Mouse (Mus musculus) embryonic facial prominence, embryonic 13.5 days (tissue): Measurements from ENCODE around the gene Wasf3. TPM values are rescaled to one million over a fixed set of nuclear protein-coding genes. Genes with fewer than 3 reads are reported as not detected.

Experiments used
- ATAC-seq: fragments of 200-750 bp; cut with Nextera tagmentation; 2 replicates; pipeline ENCODE4 v1.8.0; 2017; ENCODE audit warnings: low read depth; ENCODE audit not compliant: insufficient number of reproducible peaks, insufficient read depth, low FRiP score, low TSS enrichment
- H3K27ac ChIP-seq: fragments of 300-500 bp; sonication (generic); 2 replicates; pipeline ENCODE4 v1.5.1; 2015; ENCODE audit warnings: moderate library complexity, mild to moderate bottlenecking, inconsistent platforms
- H3K27me3 ChIP-seq: fragments of 300-500 bp; sonication (generic); 2 replicates; pipeline ENCODE4 v1.6.1; 2015; ENCODE audit warnings: mild to moderate bottlenecking, inconsistent platforms
- H3K36me3 ChIP-seq: fragments of 300-500 bp; sonication (generic); 2 replicates; pipeline ENCODE4 v1.6.1; 2015; ENCODE audit warnings: mild to moderate bottlenecking, inconsistent platforms
- H3K4me1 ChIP-seq: fragments of 300-500 bp; sonication (generic); 2 replicates; pipeline ENCODE4 v1.6.1; 2015; ENCODE audit warnings: inconsistent platforms
- H3K4me2 ChIP-seq: fragments of 300-500 bp; sonication (generic); 2 replicates; pipeline ENCODE4 v1.6.1; 2015; ENCODE audit warnings: moderate library complexity, mild to moderate bottlenecking, inconsistent platforms
- H3K4me3 ChIP-seq: fragments of 300-500 bp; sonication (generic); 2 replicates; pipeline ENCODE4 v1.5.1; 2015; ENCODE audit warnings: mild to moderate bottlenecking, inconsistent platforms
- H3K9ac ChIP-seq: fragments of 300-500 bp; sonication (generic); 2 replicates; pipeline ENCODE4 v1.6.1; 2015; ENCODE audit warnings: mild to moderate bottlenecking, inconsistent platforms
- H3K9me3 ChIP-seq: fragments of 300-500 bp; sonication (generic); 2 replicates; pipeline ENCODE4 v1.6.1; 2016; ENCODE audit warnings: inconsistent platforms
- WGBS: fragments of 180-500 bp; shearing (Covaris S2); methylation state at CpG from one replicate; pipeline ENCODE4 v1.1.7; 2015; ENCODE audit warnings: mixed read lengths; 5-methylcytosine and 5-hydroxymethylcytosine counted together
- polyA plus RNA-seq: library from polyadenylated mRNA; unstranded; fragments of >200 nt; fragmentation: Nextera tagmentation; extraction: Ambion mirVana; gene quantifications from 2 replicates; pipeline ENCODE4 v1.2.1, GENCODE M21; 2015

Wasf3 gene
- polyA plus RNA-seq, 1 experiment from 2014 or later = 4.8 TPM

GRCm38 (mm10) chr5:146402311-146402710 lies 17.5 kb downstream of the Wasf3 start:
- WGBS = 83% methylated on average over 11 of the region's 11 CpGs
- Histone ChIP-seq H3K36me3 (no peaks in the 10 kb centered on the region), H3K9me3 (no peaks in the 10 kb centered on the region), H3K27me3 (no peaks in the 10 kb centered on the region), H3K4me1 (0 out of 2 replicates have a peak, but pooled peaks cover 1% of the 10 kb centered on the region), H3K4me2 (no peak overlapping the region), H3K27ac (no peak overlapping the region), H3K9ac (no peak overlapping the region), H3K4me3 (no peak overlapping the region)
- ATAC-seq = no peak

- Histone ChIP-seq H3K9ac (no peak overlapping the region), H3K36me3 (no peaks in the 10 kb centered on the region), H3K4me1 (peaks cover 13% of the 10 kb centered on the region), H3K4me3 (no peak overlapping the region), H3K27ac (no peak overlapping the region), H3K27me3 (no peaks in the 10 kb centered on the region), H3K4me2 (no peak overlapping the region), H3K9me3 (no peaks in the 10 kb centered on the region)
- 36% methylated on average over 2 of the region's 2 CpGs for WGBS
- ATAC-seq = no peak
Measured at GRCm38 (mm10) chr5:146403923-146404322, 19.1 kb downstream of the Wasf3 start.

GRCm38 (mm10) chr5:146406133-146406532 lies 21.3 kb downstream of the Wasf3 start:
- H3K4me1 ChIP-seq = peaks cover 21% of the 10 kb centered on the region
- H3K4me3 ChIP-seq = no peak overlapping the region
- H3K9ac ChIP-seq = no peak overlapping the region
- no peak overlapping the region for H3K4me2 ChIP-seq
- ATAC-seq = no peak
- H3K36me3 ChIP-seq = no peaks in the 10 kb centered on the region
- 97% methylated on average over 1 of the region's 1 CpGs for WGBS
- no peak overlapping the region for H3K27ac ChIP-seq
- no peaks in the 10 kb centered on the region for H3K27me3 ChIP-seq
- H3K9me3 ChIP-seq = no peaks in the 10 kb centered on the region

- ATAC-seq = no peak
- no peaks in the 10 kb centered on the region for H3K27me3 ChIP-seq
- WGBS = 55% methylated on average over 3 of the region's 3 CpGs
Measured at GRCm38 (mm10) chr5:146407791-146408190, 23.0 kb downstream of the Wasf3 start.

GRCm38 (mm10) chr5:146408604-146409003 lies 23.8 kb downstream of the Wasf3 start:
- no peak overlapping the region for H3K9ac ChIP-seq
- H3K27ac ChIP-seq = no peak overlapping the region
- H3K36me3 ChIP-seq = no peaks in the 10 kb centered on the region
- no peak overlapping the region for H3K4me3 ChIP-seq
- ATAC-seq = no peak
- H3K4me1 ChIP-seq = peaks cover 23% of the 10 kb centered on the region
- H3K9me3 ChIP-seq = no peaks in the 10 kb centered on the region
- 73% methylated on average over 8 of the region's 8 CpGs for WGBS
- H3K4me2 ChIP-seq = no peak overlapping the region
- no peaks in the 10 kb centered on the region for H3K27me3 ChIP-seq

More at GRCm38 (mm10) chr5:146407791-146408190, 23.0 kb downstream of the Wasf3 start:
- Histone ChIP-seq H3K9me3 (no peaks in the 10 kb centered on the region), H3K4me2 (no peak overlapping the region), H3K27ac (no peak overlapping the region), H3K36me3 (no peaks in the 10 kb centered on the region), H3K4me3 (no peak overlapping the region), H3K4me1 (peaks cover 23% of the 10 kb centered on the region), H3K9ac (no peak overlapping the region)

- Histone ChIP-seq H3K36me3 (no peaks in the 10 kb centered on the region), H3K9me3 (no peaks in the 10 kb centered on the region)
Measured at GRCm38 (mm10) chr5:146410821-146411220, 26.0 kb downstream of the Wasf3 start.

GRCm38 (mm10) chr5:146412743-146413430 lies 28.1 kb downstream of the Wasf3 start:
- H3K36me3 ChIP-seq = no peaks in the 10 kb centered on the region
- no peak overlapping the region for H3K4me2 ChIP-seq
- ATAC-seq = no peak
- H3K4me1 ChIP-seq = peaks cover 19% of the 10 kb centered on the region
- no peak overlapping the region for H3K4me3 ChIP-seq
- no peak overlapping the region for H3K27ac ChIP-seq
- H3K27me3 ChIP-seq = no peaks in the 10 kb centered on the region
- 73% methylated on average over 15 of the region's 15 CpGs for WGBS
- H3K9me3 ChIP-seq = no peaks in the 10 kb centered on the region
- no peak overlapping the region for H3K9ac ChIP-seq

More at GRCm38 (mm10) chr5:146410821-146411220, 26.0 kb downstream of the Wasf3 start:
- no peak overlapping the region for H3K4me2 ChIP-seq
- ATAC-seq = no peak
- no peak overlapping the region for H3K4me3 ChIP-seq
- H3K27me3 ChIP-seq = no peaks in the 10 kb centered on the region
- peaks cover 23% of the 10 kb centered on the region for H3K4me1 ChIP-seq
- H3K27ac ChIP-seq = no peak overlapping the region
- WGBS = 83% methylated on average over 4 of the region's 4 CpGs
- no peak overlapping the region for H3K9ac ChIP-seq

- peaks cover 13% of the 10 kb centered on the region for H3K4me1 ChIP-seq
- no peaks in the 10 kb centered on the region for H3K27me3 ChIP-seq
- no peak; the same call in 1 of the 2 replicates for ATAC-seq
- 80% methylated on average over 4 of the region's 4 CpGs for WGBS
- H3K9ac ChIP-seq = no peak overlapping the region
- H3K4me3 ChIP-seq = no peak overlapping the region
- H3K9me3 ChIP-seq = no peaks in the 10 kb centered on the region
- H3K4me2 ChIP-seq = no peak overlapping the region
- no peaks in the 10 kb centered on the region for H3K36me3 ChIP-seq
- H3K27ac ChIP-seq = no peak overlapping the region
Measured at GRCm38 (mm10) chr5:146414611-146415010, 29.8 kb downstream of the Wasf3 start.

GRCm38 (mm10) chr5:146415218-146415617 lies 30.4 kb downstream of the Wasf3 start:
- Histone ChIP-seq H3K27me3 (no peaks in the 10 kb centered on the region), H3K36me3 (no peaks in the 10 kb centered on the region), H3K9me3 (no peaks in the 10 kb centered on the region), H3K4me1 (peaks cover 13% of the 10 kb centered on the region), H3K4me3 (no peak overlapping the region), H3K4me2 (no peak overlapping the region), H3K27ac (no peak overlapping the region), H3K9ac (no peak overlapping the region)
- 83% methylated on average over 12 of the region's 12 CpGs for WGBS
- ATAC-seq = no peak

- no peak overlapping the region for H3K27ac ChIP-seq
- no peak for ATAC-seq
- peaks cover 3% of the 10 kb centered on the region; the same call in 1 of the 2 replicates for H3K4me1 ChIP-seq
- no peak overlapping the region for H3K4me2 ChIP-seq
- no peak overlapping the region for H3K4me3 ChIP-seq
- no peaks in the 10 kb centered on the region for H3K9me3 ChIP-seq
- no peak overlapping the region for H3K9ac ChIP-seq
- H3K36me3 ChIP-seq = no peaks in the 10 kb centered on the region
- WGBS = 73% methylated on average over 20 of the region's 20 CpGs
- no peaks in the 10 kb centered on the region for H3K27me3 ChIP-seq
Measured at GRCm38 (mm10) chr5:146416331-146417110, 31.7 kb downstream of the Wasf3 start.

GRCm38 (mm10) chr5:146418092-146418491 lies 33.3 kb downstream of the Wasf3 start:
- no peak for ATAC-seq
- whole genome bisulfite sequencing = 74% methylated on average over 7 of the region's 7 CpGs
- H3K9ac ChIP-seq = no peak overlapping the region
- H3K4me3 ChIP-seq = no peak overlapping the region
- no peak overlapping the region for H3K4me2 ChIP-seq
- H3K9me3 ChIP-seq = no peaks in the 10 kb centered on the region
- H3K27me3 ChIP-seq = no peaks in the 10 kb centered on the region
- H3K4me1 ChIP-seq = peaks cover 3% of the 10 kb centered on the region; the same call in 1 of the 2 replicates
- H3K27ac ChIP-seq = no peak overlapping the region
- H3K36me3 ChIP-seq = no peaks in the 10 kb centered on the region

- no peak overlapping the region for H3K9ac ChIP-seq
- no peak for ATAC-seq
- H3K4me2 ChIP-seq = no peak overlapping the region
- H3K4me3 ChIP-seq = no peak overlapping the region
- no peak overlapping the region for H3K27ac ChIP-seq
- no peaks in the 10 kb centered on the region for H3K9me3 ChIP-seq
- no peaks in the 10 kb centered on the region for H3K36me3 ChIP-seq
- H3K27me3 ChIP-seq = no peaks in the 10 kb centered on the region
- WGBS = 70% methylated on average over 1 of the region's 1 CpGs
- peaks cover 3% of the 10 kb centered on the region; the same call in 1 of the 2 replicates for H3K4me1 ChIP-seq
Measured at GRCm38 (mm10) chr5:146420081-146420480, 35.3 kb downstream of the Wasf3 start.
